Mouse (Mus musculus) kidney, embryonic 14.5 days (tissue): ENCODE results near the gene Kdelr1. TPM values are rescaled to one million over a fixed set of nuclear protein-coding genes. Genes with fewer than 3 reads are reported as not detected.

Experiments used
- ATAC-seq: fragments of 200-750 bp; cut with Nextera tagmentation; 2 replicates; pipeline ENCODE4 v1.8.0; 2017; ENCODE audit warnings: moderate number of reproducible peaks, mild to moderate bottlenecking, moderate TSS enrichment, moderate library complexity; ENCODE audit not compliant: low FRiP score, low TSS enrichment
- H3K27ac ChIP-seq: fragments of 300-500 bp; sonication (generic); 2 replicates; pipeline ENCODE4 v1.5.1; 2014; ENCODE audit warnings: low read depth, mild to moderate bottlenecking, low read length, moderate library complexity, mixed read lengths
- H3K27me3 ChIP-seq: fragments of 300-500 bp; sonication (generic); 2 replicates; pipeline ENCODE4 v1.6.1; 2014; ENCODE audit warnings: mild to moderate bottlenecking, low read length; ENCODE audit not compliant: control insufficient read depth, insufficient read depth
- H3K36me3 ChIP-seq: fragments of 300-500 bp; sonication (generic); 2 replicates; pipeline ENCODE4 v1.6.1; 2014; ENCODE audit warnings: low read length, mixed read lengths; ENCODE audit not compliant: control insufficient read depth, insufficient read depth
- H3K4me1 ChIP-seq: fragments of 300-500 bp; sonication (generic); 2 replicates; pipeline ENCODE4 v1.6.1; 2014; ENCODE audit warnings: low read length, mixed read lengths; ENCODE audit not compliant: control insufficient read depth, insufficient read depth
- H3K4me2 ChIP-seq: fragments of 300-500 bp; sonication (generic); replicated peaks from 2 replicates; pipeline ENCODE4 v1.6.1; 2014; ENCODE audit warnings: low read depth, mild to moderate bottlenecking, low read length
- H3K4me3 ChIP-seq: fragments of 300-500 bp; sonication (generic); 2 replicates; pipeline ENCODE4 v1.5.1; 2014; ENCODE audit warnings: mild to moderate bottlenecking, low read length
- H3K9ac ChIP-seq: fragments of 300-500 bp; sonication (generic); 2 replicates; pipeline ENCODE4 v1.6.1; 2014; ENCODE audit warnings: low read depth, mild to moderate bottlenecking, low read length, moderate library complexity
- H3K9me3 ChIP-seq: fragments of 300-500 bp; sonication (generic); 2 replicates; pipeline ENCODE4 v1.6.1; 2016; ENCODE audit warnings: low read length; ENCODE audit not compliant: control insufficient read depth
- WGBS: fragments of 180-500 bp; shearing (Covaris S2); extraction: QIAGEN DNeasy Blood & Tissue Kit; methylation state at CpG from one replicate; pipeline ENCODE4 v1.1.7; 2014; 5-methylcytosine and 5-hydroxymethylcytosine counted together
- polyA plus RNA-seq: library from polyadenylated mRNA; unstranded; fragments of >200 nt; fragmentation: Nextera tagmentation; extraction: Ambion mirVana; gene quantifications from 2 replicates; pipeline ENCODE4 v1.2.1, GENCODE M21; 2014

Kdelr1 gene
- polyA plus RNA-seq, 1 experiment from 2014 or later: 145 TPM

DNA sequence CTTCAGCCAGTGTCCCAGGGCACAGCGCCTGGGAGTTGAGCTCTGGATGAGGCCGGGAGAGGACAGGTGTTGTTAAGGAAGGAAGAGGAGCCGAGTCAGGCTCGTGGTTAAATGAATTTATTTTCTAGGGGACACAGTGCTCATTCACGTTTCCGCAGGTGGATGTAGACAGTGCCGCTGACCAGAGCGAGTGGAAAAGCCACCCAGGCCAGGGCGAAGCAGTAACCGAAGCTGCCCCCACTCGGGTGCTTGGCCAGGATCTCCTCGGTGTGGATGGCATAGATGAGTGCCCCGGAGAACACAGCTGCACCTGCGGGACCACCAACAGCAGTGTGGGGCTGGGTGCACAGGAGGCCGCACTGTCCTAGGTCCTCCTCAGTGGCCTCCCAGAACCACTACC is 45.4 kb downstream of the Kdelr1 start:
- H3K4me3 ChIP-seq: no peak overlapping the region
- peak overlapping the region; percentile 44; the same call in 1 of the 2 replicates for H3K4me2 ChIP-seq
- WGBS: 76% methylated on average over 15 of the region's 15 CpGs
- H3K36me3 ChIP-seq: no peaks in the 10 kb centered on the region; the same call in 1 of the 2 replicates
- H3K27me3 ChIP-seq: no peaks in the 10 kb centered on the region
- peaks cover 57% of the 10 kb centered on the region for H3K4me1 ChIP-seq
- no peak for ATAC-seq
- H3K9ac ChIP-seq: peak overlapping the region; percentile 23; the same call in 1 of the 2 replicates
- H3K9me3 ChIP-seq: no peaks in the 10 kb centered on the region
- peak overlapping the region; percentile 90 for H3K27ac ChIP-seq

DNA sequence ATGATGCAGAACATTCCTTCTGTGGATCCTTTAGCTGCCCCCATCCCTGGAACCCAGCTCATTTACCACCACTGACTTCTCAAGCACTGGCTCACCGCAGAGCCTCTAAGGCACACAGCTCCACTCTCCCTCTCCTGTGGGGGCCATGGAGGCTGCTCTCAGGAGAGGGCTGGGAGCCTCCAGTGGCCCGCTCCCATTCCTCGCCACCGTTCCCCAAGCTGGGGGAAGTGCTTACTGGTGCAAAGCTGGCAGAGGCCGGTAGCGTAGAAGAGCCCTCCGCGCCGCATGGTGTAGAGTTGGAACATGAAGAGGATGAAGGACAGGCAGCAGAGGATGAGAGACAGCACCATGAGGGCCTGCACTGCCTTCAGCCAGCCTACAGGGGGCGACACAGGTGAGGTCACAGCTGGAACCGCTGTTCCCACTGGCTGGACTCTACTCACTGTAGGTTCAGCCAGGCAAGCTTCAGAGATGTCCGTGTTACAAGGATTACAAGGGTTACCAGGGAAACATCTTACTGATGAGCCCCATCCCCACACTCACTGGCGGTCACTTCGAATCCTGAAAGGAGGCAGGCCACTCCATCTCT is 46.6 kb downstream of the Kdelr1 start:
- Histone ChIP-seq H3K9me3 (no peaks in the 10 kb centered on the region), H3K9ac (0 out of 2 replicates have a peak overlapping the region, but pooled peaks have one; percentile 65), H3K27ac (no peak overlapping the region), H3K4me3 (no peak overlapping the region), H3K4me1 (peaks cover 57% of the 10 kb centered on the region), H3K36me3 (no peaks in the 10 kb centered on the region; the same call in 1 of the 2 replicates), H3K4me2 (peak overlapping the region; percentile 50; the same call in 1 of the 2 replicates), H3K27me3 (no peaks in the 10 kb centered on the region)
- ATAC-seq: no peak
- WGBS: 76% methylated on average over 14 of the region's 14 CpGs

DNA sequence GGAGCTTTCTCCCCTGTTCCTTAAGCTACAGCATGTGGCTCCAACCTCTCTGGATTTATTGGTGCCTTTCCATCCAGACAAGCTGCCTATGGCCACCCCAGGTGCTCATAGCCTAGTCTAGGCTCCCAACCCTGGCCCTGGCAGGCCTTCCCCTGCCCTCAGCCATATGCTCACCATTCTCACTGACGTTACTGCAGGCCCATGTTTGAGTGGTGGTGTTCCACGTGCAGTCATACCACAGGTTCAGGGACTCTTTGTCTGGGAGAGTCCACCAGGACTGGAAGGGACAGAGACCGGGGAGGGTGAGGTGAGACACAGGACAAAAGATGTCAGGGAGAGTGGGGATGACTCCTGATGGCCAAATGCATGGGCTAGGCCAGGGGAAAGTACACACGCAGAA is 47.2 kb downstream of the Kdelr1 start:
- 0 out of 2 replicates have a peak, but pooled peaks cover 1% of the 10 kb centered on the region for H3K9me3 ChIP-seq
- peak overlapping the region; percentile 89; the same call in 1 of the 2 replicates for H3K27ac ChIP-seq
- peak overlapping the region; percentile 65; the same call in 1 of the 2 replicates for H3K9ac ChIP-seq
- H3K36me3 ChIP-seq: no peaks in the 10 kb centered on the region; the same call in 1 of the 2 replicates
- H3K4me3 ChIP-seq: peak overlapping the region; percentile 46
- ATAC-seq: no peak
- H3K27me3 ChIP-seq: no peaks in the 10 kb centered on the region
- peaks cover 60% of the 10 kb centered on the region for H3K4me1 ChIP-seq
- WGBS: 76% methylated on average over 4 of the region's 4 CpGs
- H3K4me2 ChIP-seq: peak overlapping the region; percentile 50

DNA sequence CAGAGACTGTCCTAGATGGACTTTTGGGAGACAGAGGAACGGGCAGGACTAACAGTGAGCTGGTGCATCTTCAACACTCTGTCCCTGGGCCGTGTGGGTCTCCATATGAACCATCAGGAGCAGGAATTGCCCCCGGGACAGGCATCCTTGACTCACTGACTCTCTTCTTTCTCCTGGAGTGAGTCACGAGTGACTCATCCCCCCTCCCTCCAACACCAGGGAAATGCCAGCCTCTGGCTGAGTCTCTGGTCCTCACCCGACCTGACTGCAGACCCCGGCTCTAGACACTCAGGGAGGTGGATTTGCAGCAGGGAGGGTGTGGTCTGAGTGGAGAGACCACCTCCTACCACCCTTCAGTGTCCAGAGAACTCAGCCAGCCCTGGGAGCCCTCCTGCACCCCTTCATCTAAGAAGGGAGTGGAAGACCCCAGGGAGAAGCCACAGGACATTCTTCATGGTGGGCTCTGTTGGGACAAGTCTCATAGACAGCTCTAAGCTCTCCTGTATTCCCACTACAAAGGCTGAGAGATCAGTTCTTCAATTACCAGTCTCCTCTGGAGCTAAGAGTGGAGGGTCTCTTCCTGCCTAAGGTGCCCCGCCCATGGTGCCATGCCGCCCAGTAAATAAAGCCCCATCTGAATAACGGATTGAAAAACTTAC is 48.1 kb downstream of the Kdelr1 start:
- ATAC-seq: no peak
- WGBS: 30% methylated on average over 9 of the region's 9 CpGs
- H3K4me2 ChIP-seq: peak overlapping the region; percentile 50
- H3K9ac ChIP-seq: peak overlapping the region; percentile 65
- peaks cover 63% of the 10 kb centered on the region for H3K4me1 ChIP-seq
- no peaks in the 10 kb centered on the region for H3K27me3 ChIP-seq
- peak overlapping the region; percentile 46 for H3K4me3 ChIP-seq
- no peaks in the 10 kb centered on the region; the same call in 1 of the 2 replicates for H3K36me3 ChIP-seq
- 0 out of 2 replicates have a peak, but pooled peaks cover 4% of the 10 kb centered on the region for H3K9me3 ChIP-seq
- H3K27ac ChIP-seq: peak overlapping the region; percentile 89

DNA sequence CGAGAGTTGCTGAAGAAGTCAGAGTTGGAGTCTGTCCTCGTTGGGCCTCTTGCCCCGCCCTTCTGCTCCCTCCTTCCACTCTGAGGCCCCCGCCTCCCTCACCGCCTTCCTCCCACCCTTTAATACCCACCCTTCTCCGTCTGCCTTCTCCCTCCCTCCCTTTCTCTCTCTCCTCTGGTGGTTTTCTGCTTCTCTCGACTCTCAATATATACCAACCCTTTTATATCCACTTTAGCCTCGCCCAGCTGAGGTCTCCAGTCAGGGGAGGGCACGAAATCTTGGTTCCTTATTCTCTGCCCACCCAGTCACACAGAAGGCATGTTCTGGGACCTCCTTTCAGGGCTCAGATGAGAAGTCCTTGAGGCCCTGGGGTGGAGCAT is 48.7 kb downstream of the Kdelr1 start, which contains the start of gene Emp3:
TSS of gene Emp3 (minus strand) at position 163 of the 380 bp plus-strand sequence.
- H3K27ac ChIP-seq: peak within 1 kb of the TSS; percentile 90
- H3K9me3 ChIP-seq: 0 out of 2 replicates have a peak, but pooled peaks cover 4% of the 10 kb centered on the region
- ATAC-seq: no peak
- peaks cover 58% of the 10 kb centered on the region for H3K4me1 ChIP-seq
- H3K27me3 ChIP-seq: no peaks in the 10 kb centered on the region
- H3K4me3 ChIP-seq: peak within 1 kb of the TSS; percentile 46
- no peaks in the 10 kb centered on the region; the same call in 1 of the 2 replicates for H3K36me3 ChIP-seq
- H3K4me2 ChIP-seq: peak within 1 kb of the TSS; percentile 50
- WGBS: 22% methylated on average over 9 of the region's 9 CpGs
- H3K9ac ChIP-seq: peak within 1 kb of the TSS; percentile 65

DNA sequence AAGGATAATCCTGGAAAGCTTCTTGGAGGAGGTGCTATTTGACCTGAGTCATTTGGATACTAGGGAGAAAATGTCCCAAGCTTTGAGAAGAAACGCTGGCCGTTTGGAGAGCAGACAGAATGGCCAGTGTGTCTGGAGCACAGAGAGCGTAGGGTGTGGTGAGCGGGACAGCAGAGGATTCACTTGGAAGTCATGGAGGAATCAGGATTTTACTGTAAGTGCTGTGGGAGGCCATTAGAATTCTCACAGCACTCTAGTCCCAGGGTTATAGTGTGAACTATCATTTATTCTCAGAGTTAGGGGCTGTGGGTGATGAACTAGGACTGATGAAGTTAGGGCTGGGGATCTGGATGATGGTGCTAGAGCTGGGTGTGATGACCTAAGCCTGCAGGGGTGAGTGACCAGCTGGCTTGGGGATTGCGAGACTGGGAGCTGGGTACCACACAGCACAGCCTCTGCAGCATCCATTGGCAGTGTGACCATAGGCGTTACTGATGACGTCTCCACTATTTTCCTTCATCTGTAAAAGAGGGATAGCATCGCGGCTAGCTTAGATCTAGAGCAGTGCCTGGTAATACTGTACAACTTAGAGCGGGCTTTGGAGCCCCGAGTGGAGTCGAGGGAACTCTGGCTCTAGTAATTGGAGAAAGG is 49.5 kb downstream of the Kdelr1 start:
- 81% methylated on average over 12 of the region's 12 CpGs for WGBS
- no peak for ATAC-seq

DNA sequence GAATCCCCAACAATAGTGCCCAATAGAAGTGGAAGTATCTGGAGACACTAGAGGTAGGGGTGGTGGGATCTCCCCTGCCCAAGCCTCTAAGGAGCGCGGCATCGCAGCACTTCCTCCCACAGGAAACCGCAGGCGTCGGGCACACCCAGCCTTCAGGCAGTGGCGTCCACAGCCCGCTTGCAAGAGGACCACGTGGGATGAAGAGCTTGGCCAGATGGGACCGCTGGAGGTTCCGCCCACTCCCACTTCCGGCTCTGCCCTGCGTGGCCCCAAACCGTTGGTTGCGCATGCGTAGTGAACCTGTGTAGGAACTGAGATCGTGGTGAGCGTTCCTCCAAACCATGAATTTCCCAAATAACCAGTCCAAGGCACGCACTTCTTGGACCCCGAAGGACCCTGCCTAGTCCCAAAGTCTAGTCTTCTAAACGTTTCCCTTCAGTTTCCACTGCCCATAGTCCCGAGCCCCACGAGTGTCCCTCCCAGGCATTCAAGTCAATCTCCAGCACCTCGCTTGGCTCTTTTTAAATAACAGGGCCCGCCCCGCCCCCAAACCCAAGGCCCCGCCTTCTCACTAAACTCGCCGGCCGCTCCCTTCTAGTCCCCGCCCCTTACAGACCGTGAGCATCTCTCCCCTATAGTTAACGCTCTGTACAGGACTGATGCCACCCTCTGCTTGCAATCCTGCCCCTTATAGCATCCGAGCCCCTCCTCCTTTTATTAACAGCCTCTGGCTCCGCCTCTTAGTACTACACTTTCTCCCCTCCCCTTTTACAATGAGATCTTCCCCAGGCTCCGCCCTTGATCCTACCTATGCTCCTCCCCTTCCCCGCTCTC is 50.6 kb downstream of the Kdelr1 start:
- no peaks in the 10 kb centered on the region for H3K27me3 ChIP-seq
- ATAC-seq: peak; percentile 92
- WGBS: 1% methylated on average over 37 of the region's 37 CpGs

More for the DNA sequence above, 49.5 kb downstream of the Kdelr1 start:
- H3K27ac ChIP-seq: peak overlapping the region; percentile 90
- no peaks in the 10 kb centered on the region for H3K27me3 ChIP-seq
- peak overlapping the region; percentile 68 for H3K4me2 ChIP-seq
- no peak overlapping the region for H3K4me3 ChIP-seq
- H3K4me1 ChIP-seq: peaks cover 52% of the 10 kb centered on the region
- 0 out of 2 replicates have a peak, but pooled peaks cover 4% of the 10 kb centered on the region for H3K9me3 ChIP-seq
- no peaks in the 10 kb centered on the region; the same call in 1 of the 2 replicates for H3K36me3 ChIP-seq
- no peak overlapping the region for H3K9ac ChIP-seq

DNA sequence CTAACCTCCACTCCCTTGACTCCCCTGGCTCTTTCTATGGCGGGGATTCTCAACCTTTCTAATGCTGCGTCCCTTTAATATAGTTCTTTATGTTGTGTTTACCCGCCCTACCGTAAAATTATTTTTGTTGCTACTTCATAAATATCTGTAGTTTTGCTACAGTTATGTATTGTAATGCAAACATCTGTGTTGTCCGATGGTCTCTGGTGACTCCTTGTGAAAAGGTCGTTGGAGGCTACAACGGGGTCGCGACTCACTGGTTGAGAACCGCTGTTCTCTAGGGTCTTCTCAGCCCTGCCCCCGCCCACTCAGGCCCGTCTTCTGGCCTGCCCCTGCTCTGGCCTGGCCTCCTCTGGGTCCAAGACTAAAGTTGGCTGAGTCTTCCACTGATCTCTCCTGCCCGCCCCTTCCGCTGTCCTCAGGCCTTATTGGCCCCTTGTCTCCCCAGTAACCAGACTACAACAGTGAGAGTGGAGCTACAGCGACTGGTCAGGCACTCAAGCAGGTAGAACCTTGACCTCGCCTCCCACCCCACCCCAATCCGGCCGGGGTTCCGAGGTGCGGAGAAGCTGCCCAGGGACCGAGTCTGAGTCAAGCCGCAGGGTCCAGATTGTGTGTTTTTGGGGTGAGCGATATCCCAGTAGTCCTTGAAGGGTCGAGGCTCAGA is 51.3 kb downstream of the Kdelr1 start, which contains the start of gene Ccdc114:
TSS of gene Ccdc114 (plus strand) at position 311 of the 667 bp plus-strand sequence.
- Histone ChIP-seq H3K4me1 (peaks cover 39% of the 10 kb centered on the region), H3K36me3 (no peaks in the 10 kb centered on the region), H3K27ac (peak within 1 kb of the TSS; percentile 90), H3K27me3 (no peaks in the 10 kb centered on the region), H3K9ac (peak within 1 kb of the TSS; percentile 56; the same call in 1 of the 2 replicates), H3K4me3 (peak within 1 kb of the TSS; percentile 40), H3K9me3 (0 out of 2 replicates have a peak, but pooled peaks cover 4% of the 10 kb centered on the region), H3K4me2 (peak within 1 kb of the TSS; percentile 68)
- ATAC-seq: peak; percentile 69
- WGBS: 2% methylated on average over 24 of the region's 24 CpGs

More for the DNA sequence above, 50.6 kb downstream of the Kdelr1 start:
- Histone ChIP-seq H3K4me1 (peaks cover 41% of the 10 kb centered on the region), H3K4me3 (peak overlapping the region; percentile 40), H3K9ac (peak overlapping the region; percentile 44; the same call in 1 of the 2 replicates), H3K4me2 (peak overlapping the region; percentile 68), H3K27ac (peak overlapping the region; percentile 90), H3K9me3 (0 out of 2 replicates have a peak, but pooled peaks cover 4% of the 10 kb centered on the region), H3K36me3 (no peaks in the 10 kb centered on the region; the same call in 1 of the 2 replicates)
